Mouse (Mus musculus): ENCODE measurements around the gene Tnni1.

DNA sequence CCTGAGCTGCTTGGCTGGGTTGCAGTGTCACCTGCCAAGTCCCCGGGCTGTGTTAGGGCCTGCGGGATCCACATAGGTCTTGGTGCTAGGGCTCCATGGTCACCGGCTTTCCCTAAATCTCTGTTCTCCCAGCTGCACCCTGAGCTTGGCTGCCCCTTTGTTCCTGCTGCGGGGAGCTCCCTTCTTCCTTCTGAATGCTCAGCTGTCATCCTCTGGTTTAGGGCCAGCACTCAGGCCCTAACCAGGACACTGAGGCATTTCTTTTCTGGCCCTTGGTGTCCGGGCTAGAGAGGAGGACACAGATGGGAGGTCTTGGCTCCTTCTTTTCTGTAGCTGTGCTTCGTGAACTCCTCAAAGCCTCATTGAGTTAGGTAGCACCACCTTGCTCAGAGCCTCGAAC is 42.5 kb downstream of the Tnni1 start:
- no peak for TF ChIP-seq POLR2A (IDR thresholded peaks at IDR 0.05; ENCODE audit: borderline replicate concordance, extremely low read depth, insufficient read depth, insufficient read length, poor library complexity, severe bottlenecking)
- TF ChIP-seq CTCF (IDR thresholded peaks at IDR 0.05; ENCODE audit: borderline replicate concordance, extremely low read depth, insufficient read depth, insufficient read length), result no peak

Measured in brain, embryonic 14.5 days (tissue).